Mouse (Mus musculus) megakaryocyte, embryonic 14.5 days (primary cell): ENCODE data around the gene Dnah7c.

ENCODE experiments used
- FLI1 ChIP-seq: IDR thresholded peaks from 2 replicates; pipeline ENCODE4 v1.6.1; 2012; ENCODE audit warnings: low read length, inconsistent platforms, mixed read lengths
- GATA1 ChIP-seq: IDR thresholded peaks from 3 replicates; pipeline ENCODE4 v1.6.1; 2012; ENCODE audit warnings: mixed read lengths, low read length, inconsistent platforms, borderline replicate concordance

- TF ChIP-seq GATA1: no peak
- TF ChIP-seq FLI1: no peak
Measured at GRCm38 (mm10) chr1:46620331-46620730, 194.9 kb downstream of the Dnah7c start.
